Mouse (Mus musculus) T-helper 2 cell (primary cell): ENCODE measurements around the gene Prr14.

Experiments
- in situ Hi-C: fragments of 300-600 bp; cut with MboI, MseI; formaldehyde crosslinking; loops from one replicate; pipeline ENCODE4 v1.15.1; 2025; ENCODE audit warnings: high pct_unique_total_duplicates

Prr14 gene

GRCm38 (mm10) chr7:127511808-127512230 is 52.4 kb downstream of the Prr14 start, which contains the start of gene Srcap:
TSS of gene Srcap (plus strand) at chr7:127511983.
- in situ Hi-C loops: no loop called here

- in situ Hi-C loops: no loop called here
These were observed 53.0 kb downstream of the Prr14 start for GRCm38 (mm10) chr7:127512231-127513015.

- in situ Hi-C loops: no loop called here
These were observed 53.6 kb downstream of the Prr14 start for GRCm38 (mm10) chr7:127513016-127513390.

GRCm38 (mm10) chr7:127513781-127514180 is 54.4 kb downstream of the Prr14 start:
- in situ Hi-C loops: no loop called here

GRCm38 (mm10) chr7:127515846-127516245 is 56.4 kb downstream of the Prr14 start:
- in situ Hi-C loops: no loop called here

GRCm38 (mm10) chr7:127516344-127516743 is 56.9 kb downstream of the Prr14 start:
- in situ Hi-C loops: no loop called here

- in situ Hi-C loops: no loop called here
These were observed 59.9 kb downstream of the Prr14 start, which contains the start of gene Gm42715 for GRCm38 (mm10) chr7:127519284-127519683. TSS of gene Gm42715 (plus strand) at chr7:127519584.
